Mouse (Mus musculus): ENCODE measurements around the gene Fam83e. TPM values are rescaled to one million over a fixed set of nuclear protein-coding genes. Genes with fewer than 3 reads are reported as not detected.

The Fam83e gene
- polyA plus RNA-seq, 1 experiment from 2014 or later = 1.4 TPM

GRCm38 (mm10) chr7:45725713-45726112 lies 4.7 kb downstream of the Fam83e start, which contains the start of gene Spaca4:
Gene Spaca4 (minus strand): TSS chr7:45725813.
- no peak within 1 kb of the TSS for H3K27ac ChIP-seq
- WGBS = 92% methylated on average over 11 of the region's 11 CpGs
- H3K9ac ChIP-seq = peak within 1 kb of the TSS; percentile 49; the same call in 1 of the 2 replicates
- no peaks in the 10 kb centered on the region for H3K9me3 ChIP-seq
- H3K4me2 ChIP-seq = no peak within 1 kb of the TSS
- H3K36me3 ChIP-seq = peaks cover 87% of the 10 kb centered on the region
- no peak within 1 kb of the TSS for H3K4me3 ChIP-seq
- H3K4me1 ChIP-seq = peaks cover 6% of the 10 kb centered on the region
- H3K27me3 ChIP-seq = no peaks in the 10 kb centered on the region
- no peak for ATAC-seq (ENCODE audit: insufficient number of reproducible peaks, insufficient read depth, low FRiP score, low TSS enrichment, low read depth)

GRCm38 (mm10) chr7:45726419-45726818 lies 5.4 kb downstream of the Fam83e start:
- no peak overlapping the region for H3K27ac ChIP-seq
- H3K27me3 ChIP-seq = no peaks in the 10 kb centered on the region
- ATAC-seq (ENCODE audit: insufficient number of reproducible peaks, insufficient read depth, low FRiP score, low TSS enrichment, low read depth) = no peak
- H3K9ac ChIP-seq = no peak overlapping the region
- 92% methylated on average over 10 of the region's 10 CpGs for WGBS
- H3K9me3 ChIP-seq = no peaks in the 10 kb centered on the region
- peaks cover 80% of the 10 kb centered on the region for H3K36me3 ChIP-seq
- no peak overlapping the region for H3K4me3 ChIP-seq
- H3K4me2 ChIP-seq = no peak overlapping the region
- peaks cover 13% of the 10 kb centered on the region for H3K4me1 ChIP-seq

GRCm38 (mm10) chr7:45727625-45728024 lies 6.6 kb downstream of the Fam83e start:
- 83% methylated on average over 3 of the region's 3 CpGs for WGBS
- H3K36me3 ChIP-seq = peaks cover 68% of the 10 kb centered on the region
- H3K9ac ChIP-seq = no peak overlapping the region
- no peak for ATAC-seq (ENCODE audit: insufficient number of reproducible peaks, insufficient read depth, low FRiP score, low TSS enrichment, low read depth)
- H3K4me2 ChIP-seq = no peak overlapping the region
- H3K4me3 ChIP-seq = no peak overlapping the region
- no peaks in the 10 kb centered on the region for H3K27me3 ChIP-seq
- H3K9me3 ChIP-seq = no peaks in the 10 kb centered on the region
- H3K4me1 ChIP-seq = peaks cover 13% of the 10 kb centered on the region
- H3K27ac ChIP-seq = no peak overlapping the region

GRCm38 (mm10) chr7:45730727-45731431 lies 9.9 kb downstream of the Fam83e start:
- Histone ChIP-seq H3K27ac (peak overlapping the region; percentile 28; the same call in 1 of the 2 replicates), H3K4me3 (no peak overlapping the region), H3K27me3 (no peaks in the 10 kb centered on the region), H3K9me3 (no peaks in the 10 kb centered on the region), H3K4me2 (peak overlapping the region; percentile 7; the same call in 1 of the 2 replicates), H3K4me1 (peaks cover 13% of the 10 kb centered on the region), H3K36me3 (peaks cover 35% of the 10 kb centered on the region), H3K9ac (peak overlapping the region; percentile 21; the same call in 1 of the 2 replicates)
- ATAC-seq (ENCODE audit: insufficient number of reproducible peaks, insufficient read depth, low FRiP score, low TSS enrichment, low read depth) = no peak
- 15% methylated on average over 16 of the region's 16 CpGs for WGBS

DNA sequence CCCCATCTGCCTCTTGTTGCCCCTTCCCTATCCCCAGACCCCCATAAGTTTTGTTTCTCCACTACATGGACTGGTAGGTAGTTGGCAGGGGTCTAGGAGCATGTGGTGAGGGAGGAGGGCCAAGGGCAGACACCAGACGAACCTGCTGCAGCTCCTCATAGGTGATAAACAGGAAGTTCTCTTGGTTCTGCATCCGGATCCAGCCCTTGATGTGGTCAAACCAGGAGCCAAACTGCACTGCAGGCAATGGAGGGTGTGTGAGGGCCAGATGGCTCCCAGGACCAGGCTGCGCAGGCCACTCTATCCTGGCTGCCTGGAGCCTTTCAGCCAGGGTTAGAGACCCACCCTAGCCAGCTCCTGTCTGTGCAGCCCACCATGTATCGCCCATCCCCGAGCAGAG lies 12.5 kb downstream of the Fam83e start:
- no peak overlapping the region for H3K4me3 ChIP-seq
- H3K4me1 ChIP-seq = peaks cover 13% of the 10 kb centered on the region
- WGBS = 85% methylated on average over 5 of the region's 5 CpGs
- H3K36me3 ChIP-seq = peaks cover 12% of the 10 kb centered on the region; the same call in 1 of the 2 replicates
- H3K27me3 ChIP-seq = no peaks in the 10 kb centered on the region
- no peak for ATAC-seq (ENCODE audit: insufficient number of reproducible peaks, insufficient read depth, low FRiP score, low TSS enrichment, low read depth)
- H3K27ac ChIP-seq = no peak overlapping the region
- no peak overlapping the region for H3K4me2 ChIP-seq
- no peak overlapping the region for H3K9ac ChIP-seq
- H3K9me3 ChIP-seq = no peaks in the 10 kb centered on the region

DNA sequence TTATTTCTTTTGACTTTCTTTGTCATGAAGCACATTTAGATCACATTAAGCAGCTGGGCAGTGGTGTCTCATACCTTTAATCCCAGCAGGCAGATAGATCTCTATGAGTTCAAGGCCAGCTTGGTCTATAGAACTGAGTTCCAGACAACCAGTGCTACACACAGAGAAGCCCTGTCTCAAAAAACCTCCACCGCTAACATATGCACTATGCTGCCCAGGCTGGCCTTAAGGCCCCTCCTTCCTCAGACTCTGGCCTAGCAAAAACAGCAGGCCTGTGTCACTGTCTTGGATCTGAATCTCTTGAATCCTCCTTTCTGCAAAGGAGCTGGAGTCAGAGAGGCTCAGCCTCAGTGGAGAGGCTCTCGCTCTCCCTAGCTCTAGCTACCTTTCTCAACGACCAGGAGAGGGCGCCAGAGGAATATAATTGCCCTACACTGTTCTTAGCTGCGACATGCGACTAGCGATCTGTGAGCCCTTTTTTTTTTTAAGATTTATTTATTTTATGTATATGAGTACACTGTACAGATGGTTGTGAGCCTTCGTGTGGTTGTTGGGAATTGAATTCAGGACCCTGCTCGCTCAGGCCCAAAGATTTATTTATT lies 18.3 kb downstream of the Fam83e start:
- H3K4me3 ChIP-seq = no peak overlapping the region
- H3K4me1 ChIP-seq = peaks cover 6% of the 10 kb centered on the region; the same call in 1 of the 2 replicates
- no peak overlapping the region for H3K27ac ChIP-seq
- H3K4me2 ChIP-seq = no peak overlapping the region
- H3K27me3 ChIP-seq = no peaks in the 10 kb centered on the region
- H3K36me3 ChIP-seq = no peaks in the 10 kb centered on the region
- ATAC-seq (ENCODE audit: insufficient number of reproducible peaks, insufficient read depth, low FRiP score, low TSS enrichment, low read depth) = peak; percentile 74; the same call in 1 of the 2 replicates
- no peak overlapping the region for H3K9ac ChIP-seq
- WGBS = 6% methylated on average over 9 of the region's 9 CpGs
- no peaks in the 10 kb centered on the region for H3K9me3 ChIP-seq

- Histone ChIP-seq H3K4me3 (no peak overlapping the region), H3K4me2 (no peak overlapping the region), H3K9me3 (no peaks in the 10 kb centered on the region), H3K9ac (no peak overlapping the region), H3K27me3 (no peaks in the 10 kb centered on the region), H3K4me1 (peaks cover 6% of the 10 kb centered on the region; the same call in 1 of the 2 replicates), H3K27ac (no peak overlapping the region), H3K36me3 (no peaks in the 10 kb centered on the region)
- WGBS = 62% methylated on average over 9 of the region's 10 CpGs
- ATAC-seq (ENCODE audit: insufficient number of reproducible peaks, insufficient read depth, low FRiP score, low TSS enrichment, low read depth) = no peak
Observed at GRCm38 (mm10) chr7:45739820-45740219, 18.8 kb downstream of the Fam83e start.

GRCm38 (mm10) chr7:45741308-45741707 lies 20.3 kb downstream of the Fam83e start:
- H3K9ac ChIP-seq = no peak overlapping the region
- H3K27ac ChIP-seq = no peak overlapping the region
- H3K36me3 ChIP-seq = no peaks in the 10 kb centered on the region
- ATAC-seq (ENCODE audit: insufficient number of reproducible peaks, insufficient read depth, low FRiP score, low TSS enrichment, low read depth) = no peak
- peak overlapping the region; percentile 29; the same call in 1 of the 2 replicates for H3K4me3 ChIP-seq
- H3K27me3 ChIP-seq = no peaks in the 10 kb centered on the region
- H3K9me3 ChIP-seq = no peaks in the 10 kb centered on the region
- WGBS = 79% methylated on average over 12 of the region's 12 CpGs
- peaks cover 6% of the 10 kb centered on the region; the same call in 1 of the 2 replicates for H3K4me1 ChIP-seq
- peak overlapping the region; percentile 54 for H3K4me2 ChIP-seq

DNA sequence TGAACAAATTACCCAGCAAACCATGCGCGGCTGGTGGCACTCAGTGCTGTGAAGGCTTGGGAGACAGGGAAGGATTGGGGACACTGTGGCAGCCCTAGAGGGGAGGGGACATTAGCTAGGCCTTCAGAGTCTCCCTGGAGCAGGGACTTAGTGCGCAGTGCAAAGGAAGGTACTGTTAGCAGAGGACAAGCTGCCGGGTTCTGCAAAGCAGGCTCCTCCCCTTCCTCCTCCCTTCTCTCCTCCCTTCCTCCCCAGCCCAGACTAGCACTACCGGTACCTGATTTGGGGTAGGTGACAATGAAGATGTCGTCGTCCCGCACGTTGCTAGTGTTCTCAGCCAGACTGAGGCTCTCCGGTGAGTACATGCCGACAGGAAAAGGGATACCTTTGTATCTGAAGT lies 20.8 kb downstream of the Fam83e start:
- Histone ChIP-seq H3K27me3 (no peaks in the 10 kb centered on the region), H3K9me3 (no peaks in the 10 kb centered on the region), H3K9ac (peak overlapping the region; percentile 47; the same call in 1 of the 2 replicates), H3K4me3 (peak overlapping the region; percentile 29), H3K4me2 (peak overlapping the region; percentile 54), H3K27ac (no peak overlapping the region), H3K36me3 (no peaks in the 10 kb centered on the region), H3K4me1 (peaks cover 6% of the 10 kb centered on the region; the same call in 1 of the 2 replicates)
- ATAC-seq (ENCODE audit: insufficient number of reproducible peaks, insufficient read depth, low FRiP score, low TSS enrichment, low read depth) = no peak
- 28% methylated on average over 11 of the region's 11 CpGs for WGBS

DNA sequence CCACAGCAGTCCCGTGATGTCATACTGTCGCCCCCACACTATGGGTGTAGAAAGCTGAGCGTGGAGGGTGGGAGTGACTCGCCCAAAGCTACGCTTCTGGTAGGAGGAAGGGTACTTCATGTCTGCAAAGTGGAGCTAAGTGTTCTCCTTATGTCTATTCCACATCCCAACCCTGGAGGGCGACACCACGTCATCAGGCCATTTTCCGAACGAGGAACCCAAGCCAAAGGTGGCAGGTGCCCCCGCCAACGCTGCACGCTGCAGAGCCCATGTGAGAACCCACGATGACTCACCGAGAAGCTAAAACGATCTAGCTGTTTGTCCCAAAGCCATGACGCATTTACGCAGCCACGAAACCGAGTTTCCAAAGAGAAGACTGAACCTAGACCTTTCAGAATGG lies 21.3 kb downstream of the Fam83e start:
- Histone ChIP-seq H3K27me3 (no peaks in the 10 kb centered on the region), H3K4me2 (peak overlapping the region; percentile 54), H3K4me3 (peak overlapping the region; percentile 29), H3K9me3 (no peaks in the 10 kb centered on the region), H3K4me1 (peaks cover 6% of the 10 kb centered on the region; the same call in 1 of the 2 replicates), H3K36me3 (no peaks in the 10 kb centered on the region), H3K27ac (no peak overlapping the region), H3K9ac (peak overlapping the region; percentile 47)
- ATAC-seq (ENCODE audit: insufficient number of reproducible peaks, insufficient read depth, low FRiP score, low TSS enrichment, low read depth) = no peak
- WGBS = 34% methylated on average over 19 of the region's 19 CpGs

DNA sequence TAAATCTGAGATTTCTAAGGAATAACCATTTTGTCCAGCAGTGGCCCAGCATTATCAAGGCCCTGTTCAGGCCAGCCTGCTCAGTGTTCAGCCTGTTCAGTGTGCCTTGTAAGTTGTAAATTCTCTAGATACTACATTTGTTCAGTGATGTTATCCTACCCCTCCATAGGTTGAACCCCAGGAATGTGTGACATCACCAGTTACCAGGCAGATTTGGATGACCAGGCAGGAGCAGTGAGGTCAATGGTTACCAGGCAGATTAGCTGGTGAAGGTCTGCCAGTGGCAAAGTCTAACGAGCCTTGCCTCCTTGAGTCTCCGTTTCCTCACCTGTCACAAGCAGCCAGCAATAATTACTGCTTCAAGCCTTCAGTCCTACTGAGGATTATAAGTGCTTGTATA lies 23.4 kb downstream of the Fam83e start:
- H3K9ac ChIP-seq = no peak overlapping the region
- 33% methylated on average over 2 of the region's 2 CpGs for WGBS
- peaks cover 6% of the 10 kb centered on the region; the same call in 1 of the 2 replicates for H3K4me1 ChIP-seq
- no peak overlapping the region for H3K4me2 ChIP-seq
- ATAC-seq (ENCODE audit: insufficient number of reproducible peaks, insufficient read depth, low FRiP score, low TSS enrichment, low read depth) = no peak
- no peak overlapping the region for H3K4me3 ChIP-seq
- H3K27ac ChIP-seq = no peak overlapping the region
- no peaks in the 10 kb centered on the region for H3K36me3 ChIP-seq
- H3K27me3 ChIP-seq = no peaks in the 10 kb centered on the region
- no peaks in the 10 kb centered on the region for H3K9me3 ChIP-seq

GRCm38 (mm10) chr7:45746518-45746917 lies 25.5 kb downstream of the Fam83e start:
- Histone ChIP-seq H3K27me3 (no peaks in the 10 kb centered on the region), H3K9me3 (no peaks in the 10 kb centered on the region), H3K36me3 (no peaks in the 10 kb centered on the region), H3K9ac (no peak overlapping the region), H3K4me3 (no peak overlapping the region), H3K4me1 (peaks cover 8% of the 10 kb centered on the region; the same call in 1 of the 2 replicates), H3K4me2 (no peak overlapping the region), H3K27ac (no peak overlapping the region)
- ATAC-seq (ENCODE audit: insufficient number of reproducible peaks, insufficient read depth, low FRiP score, low TSS enrichment, low read depth) = no peak
- 61% methylated on average over 6 of the region's 6 CpGs for WGBS
